Mouse (Mus musculus) frontal cortex, postnatal 25 days (tissue): Measurements from ENCODE around the gene Rap1gap.

ENCODE experiments used
- DNase-seq, 2 experiments: peaks; one replicate each; pipeline ENCODE4 v3.0.0; 2022; ENCODE audit warnings: low spot score in 2 of 2

Rap1gap gene

GRCm38 (mm10) chr4:137744433-137744918, 80.0 kb downstream of the Rap1gap start:
- no peak for DNase-seq

- no peak for DNase-seq
These were observed 82.6 kb downstream of the Rap1gap start for GRCm38 (mm10) chr4:137747091-137747490.

- no peak for DNase-seq
These were observed 83.1 kb downstream of the Rap1gap start for GRCm38 (mm10) chr4:137747590-137747989.

GRCm38 (mm10) chr4:137748726-137749125, 84.2 kb downstream of the Rap1gap start:
- no peak for DNase-seq

GRCm38 (mm10) chr4:137749680-137750079, 85.2 kb downstream of the Rap1gap start:
- DNase-seq: no peak

GRCm38 (mm10) chr4:137750121-137750520, 85.6 kb downstream of the Rap1gap start:
- DNase-seq: no peak

- DNase-seq: no peak
These were observed 86.8 kb downstream of the Rap1gap start for GRCm38 (mm10) chr4:137751310-137751709.

- DNase-seq: no peak
These were observed 87.2 kb downstream of the Rap1gap start for GRCm38 (mm10) chr4:137751717-137752116.

GRCm38 (mm10) chr4:137752471-137752870, 87.9 kb downstream of the Rap1gap start:
- DNase-seq: no peak

GRCm38 (mm10) chr4:137753199-137753598, 88.7 kb downstream of the Rap1gap start:
- no peak for DNase-seq

GRCm38 (mm10) chr4:137754446-137754845, 89.9 kb downstream of the Rap1gap start:
- DNase-seq: no peak

GRCm38 (mm10) chr4:137762886-137763285, 98.4 kb downstream of the Rap1gap start:
- DNase-seq: no peak

- no peak for DNase-seq
These were observed 99.5 kb downstream of the Rap1gap start for GRCm38 (mm10) chr4:137763920-137764495.

- DNase-seq: no peak
These were observed 100.1 kb downstream of the Rap1gap start for GRCm38 (mm10) chr4:137764621-137765020.

GRCm38 (mm10) chr4:137765554-137765971, 101.0 kb downstream of the Rap1gap start:
- no peak for DNase-seq

GRCm38 (mm10) chr4:137766365-137766764, 101.8 kb downstream of the Rap1gap start:
- DNase-seq: no peak

GRCm38 (mm10) chr4:137768381-137768780, 103.9 kb downstream of the Rap1gap start:
- DNase-seq: no peak

GRCm38 (mm10) chr4:137768831-137769230, 104.3 kb downstream of the Rap1gap start:
- DNase-seq: no peak

GRCm38 (mm10) chr4:137769635-137770034, 105.1 kb downstream of the Rap1gap start:
- DNase-seq: no peak

GRCm38 (mm10) chr4:137770901-137771612, 106.5 kb downstream of the Rap1gap start:
- DNase-seq: no peak

- DNase-seq: no peak
These were observed 107.2 kb downstream of the Rap1gap start for GRCm38 (mm10) chr4:137771749-137772148.

- no peak for DNase-seq
These were observed 108.0 kb downstream of the Rap1gap start for GRCm38 (mm10) chr4:137772438-137773056.

- DNase-seq: no peak
These were observed 108.9 kb downstream of the Rap1gap start for GRCm38 (mm10) chr4:137773369-137773899.
